Comparison of ENCODE assay signal across 17 mouse cellular contexts in genomic region chr6:100496135-100496534, GRCm38 (mm10).
"Had no signal": no experiment of that assay in that cellular context is flagged by ENCODE, and none has a peak within 500 bp of the region (broad histone marks: within the 10 kb centered on the region; RNA-seq: fewer than 3 reads in every experiment).

No protein-coding gene starts in this region.

- ATAC-seq: hindbrain, embryonic 16.5 days; inflammation-experienced regulatory T-cells, adult 6 months; intestine, embryonic 15.5 days; intestine, postnatal 0 days; liver, embryonic 12.5 days had no signal

- DNase-seq: gastrocnemius, postnatal 10 days; gastrocnemius, postnatal 25 days; heart, adult 18-20 months; heart, postnatal 10 days; heart, postnatal 4 days; kidney, adult 18-20 months; kidney, adult 8-10 months; kidney, postnatal 10 days; kidney, postnatal 25 days; kidney, postnatal 4 days; left cerebral cortex, postnatal 4 days; lung, adult 18-20 months had no signal
